Mouse (Mus musculus): ENCODE data around the gene Cux1. TPM values are rescaled to one million over a fixed set of nuclear protein-coding genes. Genes with fewer than 3 reads are reported as not detected.
A peak's percentile ranks its signal among the peaks of the same experiment; 100 is the strongest.

The Cux1 gene
- polyA plus RNA-seq, 1 experiment = 37.1 TPM

GRCm38 (mm10) chr5:136230348-136231035 lies 336.8 kb downstream of the Cux1 start:
- H3K27ac ChIP-seq (ENCODE audit: control insufficient read depth, insufficient read depth, low read depth, low read length, poor library complexity) = no peak overlapping the region
- no peak for TF ChIP-seq POLR2A (IDR thresholded peaks at IDR 0.05; ENCODE audit: borderline replicate concordance, control insufficient read depth, low read depth, low read length)
- TF ChIP-seq CTCF (IDR thresholded peaks at IDR 0.05; ENCODE audit: control insufficient read depth, insufficient read depth, low read length) = no peak
- 71% methylated on average over 4 of the region's 4 CpGs for WGBS
- H3K4me3 ChIP-seq (replicated peaks; ENCODE audit: control insufficient read depth, low read depth, low read length) = no peak overlapping the region
- no peaks in the 10 kb centered on the region; the same call in 1 of the 2 replicates for H3K4me1 ChIP-seq (ENCODE audit: control insufficient read depth, insufficient read depth, low read length)

- H3K4me1 ChIP-seq (ENCODE audit: control insufficient read depth, insufficient read depth, low read length) = no peaks in the 10 kb centered on the region; the same call in 1 of the 2 replicates
- H3K27ac ChIP-seq (ENCODE audit: control insufficient read depth, insufficient read depth, low read depth, low read length, poor library complexity) = no peak overlapping the region
- no peak overlapping the region for H3K4me3 ChIP-seq (replicated peaks; ENCODE audit: control insufficient read depth, low read depth, low read length)
- TF ChIP-seq POLR2A (IDR thresholded peaks at IDR 0.05; ENCODE audit: borderline replicate concordance, control insufficient read depth, low read depth, low read length) (no peak), CTCF (IDR thresholded peaks at IDR 0.05; ENCODE audit: control insufficient read depth, insufficient read depth, low read length) (no peak)
- 22% methylated on average over 7 of the region's 7 CpGs for WGBS
Measured at GRCm38 (mm10) chr5:136226246-136226876, 340.9 kb downstream of the Cux1 start.

DNA sequence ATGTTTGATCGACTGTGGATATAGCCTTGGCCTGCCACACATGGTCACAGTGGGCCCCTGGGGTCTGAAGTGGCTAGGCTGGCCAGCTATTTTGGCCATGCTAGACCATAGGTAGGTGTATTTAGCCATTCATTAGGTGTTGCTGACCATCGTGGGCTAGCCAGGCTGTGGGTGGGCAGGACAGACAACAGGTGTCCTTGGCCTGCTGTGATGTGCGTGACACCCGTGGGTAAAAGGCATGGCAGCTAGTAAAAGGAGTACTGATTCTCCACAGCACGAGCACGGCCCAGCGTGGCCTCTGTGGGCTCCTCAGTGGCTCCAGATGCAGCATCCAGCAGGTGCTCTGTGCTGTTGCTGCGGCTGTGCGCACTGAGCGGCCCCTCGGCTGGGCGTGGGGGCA lies 348.7 kb downstream of the Cux1 start:
- no peak overlapping the region for H3K27ac ChIP-seq (ENCODE audit: control insufficient read depth, insufficient read depth, low read depth, low read length, poor library complexity)
- peaks cover 6% of the 10 kb centered on the region; the same call in 1 of the 2 replicates for H3K4me1 ChIP-seq (ENCODE audit: control insufficient read depth, insufficient read depth, low read length)
- TF ChIP-seq POLR2A (IDR thresholded peaks at IDR 0.05; ENCODE audit: borderline replicate concordance, control insufficient read depth, low read depth, low read length) = no peak
- TF ChIP-seq CTCF (IDR thresholded peaks at IDR 0.05; ENCODE audit: control insufficient read depth, insufficient read depth, low read length) = no peak
- no peak overlapping the region for H3K4me3 ChIP-seq (replicated peaks; ENCODE audit: control insufficient read depth, low read depth, low read length)
- WGBS = 89% methylated on average over 12 of the region's 12 CpGs

DNA sequence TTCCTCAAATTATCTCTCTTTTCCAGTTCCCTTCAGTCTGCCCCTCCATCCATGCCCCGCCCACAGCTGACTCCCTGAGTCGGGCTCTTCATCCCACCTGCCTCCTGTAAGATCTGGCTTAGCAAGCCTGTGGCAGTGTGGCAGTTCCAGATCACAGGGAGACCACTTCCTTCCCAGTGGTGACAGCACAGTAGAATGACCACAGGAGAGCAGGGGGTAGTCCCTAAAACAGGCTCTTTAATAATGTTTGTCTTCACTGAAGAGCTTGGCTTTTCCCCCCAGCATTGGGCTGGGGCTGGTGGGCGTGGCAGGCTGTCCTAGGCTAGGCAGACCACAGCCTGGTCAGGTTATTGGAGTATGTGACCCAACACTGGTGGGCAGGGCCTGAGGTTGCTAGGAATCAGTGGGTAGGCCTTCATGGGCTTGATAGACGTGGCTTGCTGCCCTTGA lies 349.3 kb downstream of the Cux1 start:
- 20% methylated on average over 4 of the region's 4 CpGs for WGBS
- Histone ChIP-seq H3K27ac (ENCODE audit: control insufficient read depth, insufficient read depth, low read depth, low read length, poor library complexity) (no peak overlapping the region; the same call in 1 of the 2 replicates), H3K4me1 (ENCODE audit: control insufficient read depth, insufficient read depth, low read length) (peaks cover 7% of the 10 kb centered on the region; the same call in 1 of the 2 replicates), H3K4me3 (replicated peaks; ENCODE audit: control insufficient read depth, low read depth, low read length) (no peak overlapping the region)
- TF ChIP-seq POLR2A (IDR thresholded peaks at IDR 0.05; ENCODE audit: borderline replicate concordance, control insufficient read depth, low read depth, low read length) = no peak
- TF ChIP-seq CTCF (IDR thresholded peaks at IDR 0.05; ENCODE audit: control insufficient read depth, insufficient read depth, low read length) = no peak

DNA sequence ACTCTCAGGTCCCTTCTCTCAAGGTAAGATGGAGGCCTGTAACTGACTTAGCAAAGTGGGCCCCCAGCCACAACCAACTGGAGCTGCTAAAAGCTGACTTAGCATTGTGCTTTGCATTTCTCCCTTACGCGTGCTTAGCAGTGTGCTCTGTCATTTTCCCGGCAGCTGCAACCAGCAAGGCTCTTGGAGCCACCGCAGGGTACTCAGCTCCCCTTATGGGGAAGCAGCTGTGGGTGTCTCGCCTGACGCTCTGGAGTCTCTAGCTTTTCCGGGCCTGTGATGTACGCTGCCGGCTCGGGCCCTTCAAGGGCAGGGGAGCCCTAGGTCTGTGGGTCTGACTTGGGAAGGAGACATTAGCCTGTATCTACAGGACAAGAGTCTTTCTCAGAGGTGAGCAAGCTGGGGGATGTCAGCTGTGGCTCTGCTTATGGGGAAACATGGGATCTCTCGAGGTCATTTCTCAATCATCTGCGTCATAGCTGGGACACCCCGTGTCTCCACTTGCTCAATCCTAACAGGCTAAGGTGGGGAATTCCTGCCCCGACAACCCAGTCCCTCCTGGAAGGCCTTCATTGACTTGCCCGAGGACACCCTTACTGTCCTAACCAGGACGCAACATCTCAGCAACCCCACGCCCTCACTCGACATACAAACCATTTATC lies 350.2 kb downstream of the Cux1 start:
- Histone ChIP-seq H3K27ac (ENCODE audit: control insufficient read depth, insufficient read depth, low read depth, low read length, poor library complexity) (peak overlapping the region; percentile 72), H3K4me3 (replicated peaks; ENCODE audit: control insufficient read depth, low read depth, low read length) (no peak overlapping the region), H3K4me1 (ENCODE audit: control insufficient read depth, insufficient read depth, low read length) (peaks cover 11% of the 10 kb centered on the region; the same call in 1 of the 2 replicates)
- WGBS = 45% methylated on average over 18 of the region's 18 CpGs
- TF ChIP-seq POLR2A (IDR thresholded peaks at IDR 0.05; ENCODE audit: borderline replicate concordance, control insufficient read depth, low read depth, low read length) (no peak), CTCF (IDR thresholded peaks at IDR 0.05; ENCODE audit: control insufficient read depth, insufficient read depth, low read length) (no peak)

DNA sequence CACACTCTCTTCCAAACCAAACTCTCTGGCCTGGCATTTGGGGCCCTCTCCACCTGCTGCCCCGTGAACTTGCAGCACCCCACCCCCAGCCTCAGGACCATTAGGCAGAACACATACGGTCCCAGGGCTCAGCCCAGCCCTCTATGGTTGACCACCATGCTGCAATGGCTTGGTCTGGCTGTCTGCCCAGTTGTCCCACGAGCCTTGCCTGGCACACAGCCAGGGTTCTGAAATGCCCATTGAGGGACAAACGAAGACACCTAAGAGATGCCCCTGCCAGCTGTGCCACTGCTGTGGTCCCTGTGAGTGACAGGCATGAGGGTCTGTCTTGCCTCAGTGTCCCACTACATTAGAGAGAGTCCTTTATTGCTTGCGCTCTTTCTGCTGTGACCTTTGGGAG lies 351.3 kb downstream of the Cux1 start:
- Histone ChIP-seq H3K4me1 (ENCODE audit: control insufficient read depth, insufficient read depth, low read length) (peaks cover 14% of the 10 kb centered on the region), H3K4me3 (replicated peaks; ENCODE audit: control insufficient read depth, low read depth, low read length) (no peak overlapping the region), H3K27ac (ENCODE audit: control insufficient read depth, insufficient read depth, low read depth, low read length, poor library complexity) (peak overlapping the region; percentile 72)
- no peak for TF ChIP-seq CTCF (IDR thresholded peaks at IDR 0.05; ENCODE audit: control insufficient read depth, insufficient read depth, low read length)
- no peak for TF ChIP-seq POLR2A (IDR thresholded peaks at IDR 0.05; ENCODE audit: borderline replicate concordance, control insufficient read depth, low read depth, low read length)
- WGBS = 30% methylated on average over 5 of the region's 5 CpGs

- H3K27ac ChIP-seq (ENCODE audit: control insufficient read depth, insufficient read depth, low read depth, low read length, poor library complexity) = no peak overlapping the region
- H3K4me3 ChIP-seq (replicated peaks; ENCODE audit: control insufficient read depth, low read depth, low read length) = no peak overlapping the region
- 86% methylated on average over 3 of the region's 3 CpGs for WGBS
- TF ChIP-seq CTCF (IDR thresholded peaks at IDR 0.05; ENCODE audit: control insufficient read depth, insufficient read depth, low read length) (no peak), POLR2A (IDR thresholded peaks at IDR 0.05; ENCODE audit: borderline replicate concordance, control insufficient read depth, low read depth, low read length) (no peak)
- H3K4me1 ChIP-seq (ENCODE audit: control insufficient read depth, insufficient read depth, low read length) = peaks cover 20% of the 10 kb centered on the region
Measured at GRCm38 (mm10) chr5:136215211-136215610, 352.1 kb downstream of the Cux1 start.

DNA sequence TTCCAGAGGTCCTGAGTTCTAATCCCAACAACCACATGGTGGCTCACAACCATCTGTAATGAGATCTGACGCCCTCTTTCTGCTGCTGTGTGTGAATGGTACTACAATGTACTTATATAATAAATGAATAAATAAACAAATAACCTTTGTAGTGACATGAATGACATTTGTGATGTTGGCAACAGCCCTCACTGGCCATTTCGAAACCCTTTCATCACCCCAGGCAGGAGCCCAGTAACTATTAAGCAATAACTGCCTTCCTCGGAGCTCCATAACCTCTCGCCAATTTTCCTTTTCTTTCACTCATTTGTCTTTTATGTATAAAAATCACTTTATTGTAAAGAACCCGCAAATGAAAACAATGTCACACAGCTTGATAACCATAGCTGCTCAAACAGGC lies 353.6 kb downstream of the Cux1 start:
- Histone ChIP-seq H3K27ac (ENCODE audit: control insufficient read depth, insufficient read depth, low read depth, low read length, poor library complexity) (peak overlapping the region; percentile 92), H3K4me1 (ENCODE audit: control insufficient read depth, insufficient read depth, low read length) (peaks cover 20% of the 10 kb centered on the region), H3K4me3 (replicated peaks; ENCODE audit: control insufficient read depth, low read depth, low read length) (no peak overlapping the region)
- WGBS = 40% methylated on average over 5 of the region's 5 CpGs
- TF ChIP-seq POLR2A (IDR thresholded peaks at IDR 0.05; ENCODE audit: borderline replicate concordance, control insufficient read depth, low read depth, low read length) = no peak
- TF ChIP-seq CTCF (IDR thresholded peaks at IDR 0.05; ENCODE audit: control insufficient read depth, insufficient read depth, low read length) = no peak
